Mouse (Mus musculus) heart, postnatal 0 days (tissue): Measurements from ENCODE around the gene Ptgds. TPM values are rescaled to one million over a fixed set of nuclear protein-coding genes. Genes with fewer than 3 reads are reported as not detected.

Experiments
- ATAC-seq: fragments of 200-750 bp; cut with Nextera tagmentation; 2 replicates; pipeline ENCODE4 v1.8.0; 2017; ENCODE audit warnings: low read depth, moderate number of reproducible peaks, moderate library complexity; ENCODE audit not compliant: insufficient read depth
- DNase-seq: peaks from one replicate; pipeline ENCODE4 v3.0.0-alpha.2; 2016; ENCODE audit warnings: low spot score
- H3K27ac ChIP-seq: fragments of 300-500 bp; sonication (generic); 2 replicates; pipeline ENCODE4 v1.5.1; 2014; ENCODE audit warnings: low read depth, mild to moderate bottlenecking
- H3K27me3 ChIP-seq: fragments of 300-500 bp; sonication (generic); 2 replicates; pipeline ENCODE4 v1.6.1; 2014; ENCODE audit warnings: low read length, mixed read lengths; ENCODE audit not compliant: control insufficient read depth, insufficient read depth
- H3K36me3 ChIP-seq: fragments of 300-500 bp; sonication (generic); replicated peaks from 2 replicates; pipeline ENCODE4 v1.6.1; 2014; ENCODE audit warnings: low read length, mixed read lengths; ENCODE audit not compliant: control insufficient read depth, insufficient read depth
- H3K4me1 ChIP-seq: fragments of 300-500 bp; sonication (generic); 2 replicates; pipeline ENCODE4 v1.6.1; 2014; ENCODE audit warnings: antibody characterized with exemption; ENCODE audit not compliant: control insufficient read depth, insufficient read depth
- H3K4me2 ChIP-seq: fragments of 300-500 bp; sonication (generic); 2 replicates; pipeline ENCODE4 v1.6.1; 2014; ENCODE audit warnings: low read depth, mild to moderate bottlenecking, low read length, moderate library complexity
- H3K4me3 ChIP-seq: fragments of 300-500 bp; sonication (generic); 2 replicates; pipeline ENCODE4 v1.5.1; 2014; ENCODE audit warnings: low read depth, low read length
- H3K9ac ChIP-seq: fragments of 300-500 bp; sonication (generic); replicated peaks from 2 replicates; pipeline ENCODE4 v1.6.1; 2014; ENCODE audit warnings: low read depth, low read length, mixed read lengths
- H3K9me3 ChIP-seq: fragments of 300-500 bp; sonication (generic); replicated peaks from 2 replicates; pipeline ENCODE4 v1.6.1; 2016; ENCODE audit warnings: low read length; ENCODE audit not compliant: control insufficient read depth
- CTCF ChIP-seq: IDR thresholded peaks from 2 replicates; pipeline ENCODE4 v1.5.1; 2016; ENCODE audit warnings: antibody characterized with exemption, control low read depth, low read depth
- EP300 ChIP-seq: IDR thresholded peaks from 2 replicates; pipeline ENCODE4 v1.6.1; 2016; ENCODE audit warnings: antibody characterized with exemption, low read depth
- WGBS: fragments of 180-500 bp; shearing (Covaris S2); extraction: QIAGEN DNeasy Blood & Tissue Kit; methylation state at CpG from one replicate; pipeline ENCODE4 v1.1.7; 2014; 5-methylcytosine and 5-hydroxymethylcytosine counted together
- polyA plus RNA-seq: library from polyadenylated mRNA; unstranded; fragments of >200 nt; fragmentation: Nextera tagmentation; extraction: Ambion mirVana; gene quantifications from 2 replicates; pipeline ENCODE4 v1.2.1, GENCODE M21; 2015
- total RNA-seq: library from RNA; depleted of rRNA; stranded (reverse); fragments of >200 nt; gene quantifications from 2 replicates; pipeline ENCODE4 v1.2.3, GENCODE M21; 2014; ENCODE audit warnings: low replicate concordance

The Ptgds gene
- total and polyA plus RNA-seq, 2 experiments from 2014 or later = 356 to 711 TPM

- no peak overlapping the region for H3K4me3 ChIP-seq
- TF ChIP-seq CTCF (no peak), EP300 (no peak)
- WGBS = 73% methylated on average over 3 of the region's 3 CpGs
- peak; percentile 63 for ATAC-seq
- H3K9me3 ChIP-seq = no peaks in the 10 kb centered on the region
- no peak overlapping the region for H3K4me2 ChIP-seq
- DNase-seq = no peak
- no peak overlapping the region for H3K9ac ChIP-seq
- H3K27ac ChIP-seq = no peak overlapping the region
- H3K27me3 ChIP-seq = no peaks in the 10 kb centered on the region
- no peaks in the 10 kb centered on the region for H3K36me3 ChIP-seq
- H3K4me1 ChIP-seq = no peaks in the 10 kb centered on the region; the same call in 1 of the 2 replicates
These were observed 8.3 kb upstream of the Ptgds start for GRCm38 (mm10) chr2:25477967-25478675.

GRCm38 (mm10) chr2:25477541-25477940, 7.7 kb upstream of the Ptgds start:
- Histone ChIP-seq H3K27ac (no peak overlapping the region), H3K4me3 (no peak overlapping the region), H3K9ac (no peak overlapping the region), H3K4me2 (no peak overlapping the region), H3K9me3 (no peaks in the 10 kb centered on the region), H3K4me1 (no peaks in the 10 kb centered on the region; the same call in 1 of the 2 replicates), H3K36me3 (no peaks in the 10 kb centered on the region), H3K27me3 (no peaks in the 10 kb centered on the region)
- 82% methylated on average over 8 of the region's 8 CpGs for WGBS
- no peak for ATAC-seq
- TF ChIP-seq EP300 = no peak
- no peak for TF ChIP-seq CTCF
- DNase-seq = no peak

- no peak overlapping the region for H3K27ac ChIP-seq
- no peaks in the 10 kb centered on the region for H3K9me3 ChIP-seq
- no peak for DNase-seq
- H3K4me1 ChIP-seq = peaks cover 23% of the 10 kb centered on the region
- no peaks in the 10 kb centered on the region for H3K36me3 ChIP-seq
- TF ChIP-seq EP300 (no peak), CTCF (no peak)
- H3K9ac ChIP-seq = no peak overlapping the region
- H3K4me3 ChIP-seq = no peak overlapping the region
- WGBS = 63% methylated on average over 2 of the region's 2 CpGs
- ATAC-seq = no peak
- no peaks in the 10 kb centered on the region for H3K27me3 ChIP-seq
- no peak overlapping the region for H3K4me2 ChIP-seq
These were observed 2.7 kb upstream of the Ptgds start for GRCm38 (mm10) chr2:25472550-25472949.

- peak overlapping the region; percentile 12 for H3K4me3 ChIP-seq
- peak overlapping the region; percentile 96 for H3K27ac ChIP-seq
- peak overlapping the region; percentile 55 for H3K4me2 ChIP-seq
- no peaks in the 10 kb centered on the region for H3K27me3 ChIP-seq
- no peaks in the 10 kb centered on the region for H3K9me3 ChIP-seq
- peak overlapping the region; percentile 29; the same call in 1 of the 2 replicates for H3K9ac ChIP-seq
- TF ChIP-seq EP300 (peak; percentile 60), CTCF (no peak)
- DNase-seq = peak; percentile 85
- WGBS = 48% methylated on average over 10 of the region's 10 CpGs
- peaks cover 33% of the 10 kb centered on the region for H3K4me1 ChIP-seq
- no peaks in the 10 kb centered on the region for H3K36me3 ChIP-seq
- peak; percentile 92 for ATAC-seq
These were observed 607 bp downstream of the Ptgds start for GRCm38 (mm10) chr2:25468962-25469915.

GRCm38 (mm10) chr2:25467606-25468303, 2.1 kb downstream of the Ptgds start:
- ATAC-seq = peak; percentile 34
- Histone ChIP-seq H3K27me3 (no peaks in the 10 kb centered on the region), H3K27ac (peak overlapping the region; percentile 96), H3K4me2 (peak overlapping the region; percentile 55), H3K9me3 (no peaks in the 10 kb centered on the region), H3K36me3 (no peaks in the 10 kb centered on the region), H3K4me3 (no peak overlapping the region), H3K9ac (no peak overlapping the region; the same call in 1 of the 2 replicates), H3K4me1 (peaks cover 33% of the 10 kb centered on the region)
- DNase-seq = no peak
- WGBS = 49% methylated on average over 14 of the region's 14 CpGs
- TF ChIP-seq EP300 = no peak
- TF ChIP-seq CTCF = no peak
